Mouse (Mus musculus): ENCODE data around the gene Igfbp1. TPM values are rescaled to one million over a fixed set of nuclear protein-coding genes. Genes with fewer than 3 reads are reported as not detected.

The Igfbp1 gene
- total and polyA plus RNA-seq, 2 experiments from 2014 or later, result not detected

DNA sequence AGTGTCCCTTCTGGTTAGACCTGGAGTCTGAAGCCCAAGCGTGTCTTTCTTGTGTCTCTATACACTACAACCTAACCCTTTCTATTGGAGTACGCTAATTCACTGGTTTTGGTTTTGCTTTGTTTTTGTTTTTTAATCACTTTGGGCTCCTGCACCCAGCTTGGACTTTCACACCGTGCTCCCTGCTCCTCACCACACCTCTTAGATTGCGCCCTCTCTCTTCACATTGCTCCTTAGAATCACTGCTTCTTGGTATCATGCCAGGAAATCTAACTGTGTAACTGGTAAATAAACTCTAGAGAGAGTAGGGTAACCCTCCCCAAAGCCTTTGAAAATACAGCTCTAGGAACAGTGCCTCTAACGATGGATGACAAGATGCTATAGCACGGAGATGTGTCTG, 39.4 kb upstream of the Igfbp1 start:
- TF ChIP-seq CTCF (IDR thresholded peaks at IDR 0.05; ENCODE audit: low read depth), result no peak
- ATAC-seq, result no peak

DNA sequence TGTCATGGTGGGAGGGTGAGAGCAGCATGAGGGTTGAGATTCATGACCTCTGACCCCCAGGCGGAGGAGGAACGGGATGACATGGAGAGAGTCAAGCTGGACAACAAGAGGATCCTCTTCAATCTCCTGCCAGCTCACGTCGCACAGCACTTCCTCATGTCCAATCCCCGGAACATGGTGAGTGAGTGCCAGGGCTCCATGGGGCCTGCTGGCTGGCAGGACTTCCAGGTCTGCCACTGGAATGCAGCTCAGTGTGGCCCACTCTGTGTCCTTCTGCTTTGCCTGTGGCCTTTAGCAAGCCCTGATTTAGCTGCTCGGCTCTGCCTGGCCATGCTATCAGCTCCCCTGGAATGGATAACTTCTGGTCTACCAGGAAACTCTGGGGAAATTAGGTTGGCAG, 37.4 kb upstream of the Igfbp1 start:
- H3K4me3 ChIP-seq (ENCODE audit: low read depth, low read length), result no peak overlapping the region
- WGBS, result 79% methylated on average over 6 of the region's 6 CpGs
- no peak for DNase-seq
- TF ChIP-seq CTCF (IDR thresholded peaks at IDR 0.05; ENCODE audit: low read depth), result no peak
- no peaks in the 10 kb centered on the region for H3K4me1 ChIP-seq (ENCODE audit: insufficient read depth)
- H3K4me2 ChIP-seq (ENCODE audit: low read depth), result no peak overlapping the region
- peaks cover 13% of the 10 kb centered on the region; the same call in 1 of the 2 replicates for H3K36me3 ChIP-seq (ENCODE audit: insufficient read depth)
- H3K9me3 ChIP-seq (ENCODE audit: low read length), result no peaks in the 10 kb centered on the region
- no peaks in the 10 kb centered on the region for H3K27me3 ChIP-seq (ENCODE audit: insufficient read depth, low read length)
- no peak overlapping the region for H3K9ac ChIP-seq
- ATAC-seq, result no peak
- H3K27ac ChIP-seq (ENCODE audit: low read depth, low read length), result no peak overlapping the region

More for the DNA sequence above, 39.4 kb upstream of the Igfbp1 start:
- Histone ChIP-seq H3K36me3 (ENCODE audit: insufficient read depth) (peaks cover 5% of the 10 kb centered on the region; the same call in 1 of the 2 replicates), H3K9ac (no peak overlapping the region), H3K4me1 (ENCODE audit: insufficient read depth) (no peaks in the 10 kb centered on the region), H3K27ac (ENCODE audit: low read depth, low read length) (no peak overlapping the region), H3K4me3 (ENCODE audit: low read depth, low read length) (no peak overlapping the region), H3K27me3 (ENCODE audit: insufficient read depth, low read length) (no peaks in the 10 kb centered on the region), H3K9me3 (ENCODE audit: low read length) (no peaks in the 10 kb centered on the region), H3K4me2 (ENCODE audit: low read depth) (no peak overlapping the region)
- 78% methylated on average over 6 of the region's 6 CpGs for WGBS
- DNase-seq, result no peak

DNA sequence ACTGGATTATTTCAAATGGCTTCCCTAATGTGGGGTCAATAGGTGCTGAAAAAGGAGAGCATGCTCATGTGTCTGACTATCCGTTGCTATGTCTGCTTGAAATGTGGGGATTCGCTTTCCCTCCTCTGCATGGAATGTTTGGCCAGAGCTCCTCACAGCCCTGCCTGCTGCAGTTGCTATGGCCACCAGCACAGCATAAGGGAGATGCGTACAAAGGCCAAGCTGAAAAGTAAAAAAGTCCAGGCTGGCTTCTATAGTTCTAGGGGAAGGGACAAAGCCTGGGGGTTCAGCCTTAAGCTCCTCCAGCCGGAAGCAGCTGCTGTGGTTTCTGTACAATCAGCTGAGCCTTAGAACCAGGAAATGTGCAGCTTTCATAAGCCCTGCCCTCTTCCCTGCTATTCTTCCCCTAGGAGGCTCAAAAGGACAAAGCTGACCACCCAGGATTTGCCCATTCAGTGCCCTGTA, 36.9 kb upstream of the Igfbp1 start:
- H3K36me3 ChIP-seq (ENCODE audit: insufficient read depth), result peaks cover 18% of the 10 kb centered on the region; the same call in 1 of the 2 replicates
- TF ChIP-seq CTCF (IDR thresholded peaks at IDR 0.05; ENCODE audit: low read depth), result no peak
- no peak overlapping the region for H3K9ac ChIP-seq
- no peaks in the 10 kb centered on the region for H3K27me3 ChIP-seq (ENCODE audit: insufficient read depth, low read length)
- no peaks in the 10 kb centered on the region for H3K4me1 ChIP-seq (ENCODE audit: insufficient read depth)
- no peaks in the 10 kb centered on the region for H3K9me3 ChIP-seq (ENCODE audit: low read length)
- no peak overlapping the region for H3K27ac ChIP-seq (ENCODE audit: low read depth, low read length)
- H3K4me3 ChIP-seq (ENCODE audit: low read depth, low read length), result no peak overlapping the region
- DNase-seq (peak; percentile 17), ATAC-seq (peak; percentile 78)
- WGBS, result 28% methylated on average over 4 of the region's 4 CpGs
- no peak overlapping the region for H3K4me2 ChIP-seq (ENCODE audit: low read depth)

DNA sequence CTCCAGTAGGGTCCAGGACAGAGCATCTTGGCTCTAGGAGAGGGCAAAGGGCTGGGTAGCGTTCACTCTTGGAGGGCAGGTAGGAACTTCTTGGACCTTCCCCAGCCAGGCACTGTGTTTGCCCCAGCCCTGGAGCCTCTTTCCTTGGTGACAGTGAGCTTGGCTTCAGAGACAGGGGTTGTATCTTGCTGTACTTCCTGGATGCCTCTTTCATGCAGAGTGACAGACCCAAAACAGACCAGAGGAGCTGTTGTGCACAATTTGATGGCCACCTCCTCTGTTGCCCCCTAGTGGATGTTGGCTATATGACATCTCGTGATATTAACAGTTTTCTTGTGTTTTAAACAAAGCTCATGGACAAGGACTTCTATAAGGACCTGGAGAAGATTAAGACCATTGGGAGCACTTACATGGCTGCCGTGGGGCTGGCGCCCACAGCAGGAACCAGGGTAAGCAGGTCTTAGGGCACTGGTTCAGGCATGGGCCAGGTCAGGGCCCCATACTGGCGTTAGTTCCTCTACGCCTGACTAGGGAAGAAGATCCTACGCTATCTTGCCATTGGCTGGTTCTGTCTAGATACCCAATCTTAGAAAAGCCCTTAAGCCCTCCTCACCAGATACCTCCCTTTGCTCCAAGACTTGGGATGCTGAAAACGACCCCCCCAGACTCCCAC, 35.9 kb upstream of the Igfbp1 start:
- ATAC-seq, result peak; percentile 23; the same call in 1 of the 2 replicates
- TF ChIP-seq CTCF (IDR thresholded peaks at IDR 0.05; ENCODE audit: low read depth), result peak; percentile 88

DNA sequence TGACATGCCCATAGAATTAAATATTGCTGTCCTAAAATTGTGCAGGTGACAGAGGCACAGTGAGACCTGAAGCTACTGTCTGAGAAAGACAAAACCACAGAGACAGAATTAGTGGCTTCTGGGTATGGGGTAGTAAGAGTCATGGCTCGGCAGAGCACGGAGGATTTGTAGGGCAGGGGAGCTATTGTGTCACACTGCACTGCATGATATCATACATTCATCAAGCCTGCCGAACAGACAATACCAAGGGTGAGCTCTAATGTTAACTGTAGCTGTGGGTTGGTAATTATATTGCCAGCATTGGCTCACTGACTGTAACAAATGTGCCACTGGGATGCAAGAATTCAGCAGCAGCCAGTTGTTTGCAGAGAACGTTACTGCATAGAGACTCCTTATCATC, 33.2 kb upstream of the Igfbp1 start:
- DNase-seq (no peak), ATAC-seq (no peak)
- no peaks in the 10 kb centered on the region for H3K4me1 ChIP-seq (ENCODE audit: insufficient read depth)
- no peaks in the 10 kb centered on the region for H3K27me3 ChIP-seq (ENCODE audit: insufficient read depth, low read length)
- no peak overlapping the region for H3K27ac ChIP-seq (ENCODE audit: low read depth, low read length)
- no peak overlapping the region for H3K9ac ChIP-seq
- H3K4me2 ChIP-seq (ENCODE audit: low read depth), result no peak overlapping the region
- TF ChIP-seq CTCF (IDR thresholded peaks at IDR 0.05; ENCODE audit: low read depth), result no peak
- H3K9me3 ChIP-seq (ENCODE audit: low read length), result no peaks in the 10 kb centered on the region
- peaks cover 33% of the 10 kb centered on the region; the same call in 1 of the 2 replicates for H3K36me3 ChIP-seq (ENCODE audit: insufficient read depth)
- 22% methylated on average over 4 of the region's 4 CpGs for WGBS
- H3K4me3 ChIP-seq (ENCODE audit: low read depth, low read length), result no peak overlapping the region

More for the DNA sequence above, 35.9 kb upstream of the Igfbp1 start:
- H3K9me3 ChIP-seq (ENCODE audit: low read length), result no peaks in the 10 kb centered on the region
- H3K27ac ChIP-seq (ENCODE audit: low read depth, low read length), result no peak overlapping the region
- no peak overlapping the region for H3K4me3 ChIP-seq (ENCODE audit: low read depth, low read length)
- no peak overlapping the region for H3K9ac ChIP-seq
- no peak overlapping the region for H3K4me2 ChIP-seq (ENCODE audit: low read depth)
- DNase-seq, result peak; percentile 71
- 78% methylated on average over 8 of the region's 8 CpGs for WGBS
- no peaks in the 10 kb centered on the region for H3K27me3 ChIP-seq (ENCODE audit: insufficient read depth, low read length)
- H3K4me1 ChIP-seq (ENCODE audit: insufficient read depth), result no peaks in the 10 kb centered on the region
- peaks cover 23% of the 10 kb centered on the region; the same call in 1 of the 2 replicates for H3K36me3 ChIP-seq (ENCODE audit: insufficient read depth)

DNA sequence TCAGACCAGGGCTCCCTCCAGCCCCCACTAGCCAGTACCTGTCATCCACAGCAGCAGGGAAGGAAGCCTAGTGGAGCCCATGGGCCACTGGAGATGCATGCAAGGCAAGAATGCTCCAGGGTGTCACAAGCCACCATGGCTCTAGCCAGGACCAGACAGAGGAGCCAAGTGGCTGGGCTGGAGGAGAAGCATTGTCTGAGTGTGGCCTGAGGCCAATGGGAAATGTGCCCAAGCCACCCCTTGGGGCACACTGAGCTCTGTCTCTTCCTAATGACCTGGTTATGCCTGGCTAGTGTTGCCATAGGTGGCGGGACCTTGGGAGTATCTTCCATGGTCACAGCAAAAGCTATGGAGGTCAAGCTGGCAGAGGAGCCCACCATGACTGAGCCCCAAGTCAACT, 27.9 kb upstream of the Igfbp1 start:
- ATAC-seq, result no peak

DNA sequence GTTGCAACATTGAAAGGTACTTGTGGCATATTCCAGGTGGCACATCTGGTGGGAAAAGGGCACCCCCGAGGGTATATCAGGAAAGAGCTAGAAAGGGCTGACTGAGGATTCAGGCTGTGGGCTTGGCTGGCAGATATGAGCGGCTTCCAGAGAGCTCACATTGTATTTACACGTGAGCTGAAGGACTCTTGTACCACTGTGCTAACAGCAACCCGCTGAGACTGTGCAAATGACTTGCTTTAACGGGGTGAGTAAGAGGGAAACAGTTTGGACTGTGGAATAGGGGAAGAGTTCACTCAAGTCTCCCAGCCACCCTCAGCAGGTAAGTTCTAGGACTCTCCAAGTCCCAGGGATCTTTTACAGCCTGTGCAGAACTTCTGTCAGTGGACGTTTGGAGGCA, 23.9 kb upstream of the Igfbp1 start:
- Histone ChIP-seq H3K36me3 (ENCODE audit: insufficient read depth) (peaks cover 12% of the 10 kb centered on the region; the same call in 1 of the 2 replicates), H3K4me2 (ENCODE audit: low read depth) (no peak overlapping the region), H3K9me3 (ENCODE audit: low read length) (no peaks in the 10 kb centered on the region), H3K4me1 (ENCODE audit: insufficient read depth) (no peaks in the 10 kb centered on the region), H3K27ac (ENCODE audit: low read depth, low read length) (no peak overlapping the region), H3K4me3 (ENCODE audit: low read depth, low read length) (no peak overlapping the region), H3K27me3 (ENCODE audit: insufficient read depth, low read length) (no peaks in the 10 kb centered on the region), H3K9ac (no peak overlapping the region)
- DNase-seq, result no peak
- WGBS, result 81% methylated on average over 6 of the region's 6 CpGs
- TF ChIP-seq CTCF (IDR thresholded peaks at IDR 0.05; ENCODE audit: low read depth), result no peak
- no peak for ATAC-seq

More for the DNA sequence above, 27.9 kb upstream of the Igfbp1 start:
- no peak overlapping the region for H3K9ac ChIP-seq
- H3K4me2 ChIP-seq (ENCODE audit: low read depth), result no peak overlapping the region
- H3K27ac ChIP-seq (ENCODE audit: low read depth, low read length), result no peak overlapping the region
- TF ChIP-seq CTCF (IDR thresholded peaks at IDR 0.05; ENCODE audit: low read depth), result no peak
- H3K9me3 ChIP-seq (ENCODE audit: low read length), result no peaks in the 10 kb centered on the region
- no peak for DNase-seq
- WGBS, result 95% methylated on average over 1 of the region's 1 CpGs
- H3K27me3 ChIP-seq (ENCODE audit: insufficient read depth, low read length), result no peaks in the 10 kb centered on the region
- no peaks in the 10 kb centered on the region for H3K4me1 ChIP-seq (ENCODE audit: insufficient read depth)
- H3K36me3 ChIP-seq (ENCODE audit: insufficient read depth), result peaks cover 37% of the 10 kb centered on the region; the same call in 1 of the 2 replicates
- H3K4me3 ChIP-seq (ENCODE audit: low read depth, low read length), result no peak overlapping the region

All from forebrain, postnatal 0 days (tissue).